Mouse (Mus musculus): ENCODE results near the gene Rbp3. TPM values are rescaled to one million over a fixed set of nuclear protein-coding genes. Genes with fewer than 3 reads are reported as not detected.

Rbp3 gene
- total and polyA plus RNA-seq, 2 experiments from 2014 or later = 0.16 to 0.29 TPM

DNA sequence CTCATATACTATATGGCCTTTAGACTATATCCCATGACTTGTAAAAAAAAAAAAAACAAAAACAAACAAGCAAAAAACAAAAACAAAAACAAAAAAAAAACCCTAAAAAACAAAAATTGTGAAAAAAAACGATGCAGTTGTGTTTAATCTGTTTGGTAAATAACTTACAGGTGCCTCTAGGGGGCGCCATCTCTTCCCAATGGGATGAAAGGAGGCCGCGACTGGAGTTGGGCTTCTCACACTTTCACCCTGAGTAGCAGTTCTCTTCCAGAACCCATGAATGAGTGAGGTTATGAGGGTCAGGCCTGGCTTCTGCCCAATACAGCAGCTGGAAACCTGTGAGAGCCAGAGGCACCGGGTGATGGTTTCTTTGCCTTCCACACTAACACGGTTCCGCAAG, 11.9 kb downstream of the Rbp3 start:
- TF ChIP-seq CTCF (IDR thresholded peaks at IDR 0.05; ENCODE audit: low read depth) = no peak
- Histone ChIP-seq H3K27me3 (ENCODE audit: insufficient read depth, low read length) (no peaks in the 10 kb centered on the region), H3K36me3 (ENCODE audit: insufficient read depth) (no peaks in the 10 kb centered on the region), H3K27ac (ENCODE audit: low read depth, low read length) (no peak overlapping the region), H3K9ac (no peak overlapping the region), H3K4me1 (ENCODE audit: insufficient read depth) (no peaks in the 10 kb centered on the region), H3K9me3 (ENCODE audit: low read length) (no peaks in the 10 kb centered on the region), H3K4me2 (ENCODE audit: low read depth) (no peak overlapping the region), H3K4me3 (ENCODE audit: low read depth, low read length) (no peak overlapping the region)
- ATAC-seq (no peak), DNase-seq (no peak)
- 69% methylated on average over 7 of the region's 7 CpGs for WGBS

DNA sequence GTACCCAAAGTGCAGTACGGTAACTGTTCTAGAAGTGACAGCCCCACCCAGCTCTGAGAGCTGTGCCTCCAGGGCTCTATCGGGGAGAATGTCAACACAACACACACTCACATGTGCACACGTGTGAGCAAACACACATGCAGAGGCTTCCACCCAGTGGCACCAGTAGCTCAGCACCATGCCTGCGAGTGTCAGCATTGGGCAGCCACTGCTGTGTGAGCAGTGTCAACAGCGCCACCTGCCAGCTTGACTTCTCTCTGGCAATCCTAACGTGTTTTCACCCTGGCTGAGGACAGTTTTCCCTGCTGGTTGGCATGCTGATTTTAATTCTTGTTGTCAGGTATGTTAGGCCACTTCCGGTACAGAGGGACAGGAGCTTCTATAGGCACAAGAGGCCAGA, 18.9 kb downstream of the Rbp3 start:
- peak; percentile 61 for TF ChIP-seq CTCF (IDR thresholded peaks at IDR 0.05; ENCODE audit: low read depth)
- Histone ChIP-seq H3K27me3 (ENCODE audit: insufficient read depth, low read length) (no peaks in the 10 kb centered on the region), H3K9ac (no peak overlapping the region), H3K36me3 (ENCODE audit: insufficient read depth) (no peaks in the 10 kb centered on the region), H3K27ac (ENCODE audit: low read depth, low read length) (no peak overlapping the region), H3K9me3 (ENCODE audit: low read length) (no peaks in the 10 kb centered on the region), H3K4me2 (ENCODE audit: low read depth) (no peak overlapping the region), H3K4me3 (ENCODE audit: low read depth, low read length) (no peak overlapping the region), H3K4me1 (ENCODE audit: insufficient read depth) (no peaks in the 10 kb centered on the region)
- DNase-seq (peak; percentile 19), ATAC-seq (peak; percentile 42; the same call in 1 of the 2 replicates)
- 48% methylated on average over 7 of the region's 7 CpGs for WGBS

DNA sequence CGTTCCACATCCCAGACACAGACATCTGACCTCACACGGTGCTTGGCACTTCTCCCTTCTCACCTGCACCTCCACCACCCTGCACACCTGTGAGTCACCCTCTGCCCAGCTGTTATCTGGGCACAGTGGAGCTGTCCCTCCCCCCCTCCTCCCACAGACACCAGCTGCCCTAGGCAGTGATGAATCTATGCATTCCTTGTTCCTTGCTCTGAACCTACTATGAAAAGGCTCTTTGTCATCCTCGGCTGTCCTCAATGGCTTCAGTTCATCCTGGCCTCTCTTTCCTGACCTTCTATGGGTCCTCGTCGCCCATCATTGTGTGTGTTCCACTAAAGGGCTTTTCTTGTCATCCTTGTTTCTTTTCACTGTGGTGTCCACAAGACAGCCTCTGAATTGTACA, 20.9 kb downstream of the Rbp3 start:
- 56% methylated on average over 5 of the region's 5 CpGs for WGBS
- ATAC-seq (peak; percentile 50), DNase-seq (no peak)
- Histone ChIP-seq H3K27me3 (ENCODE audit: insufficient read depth, low read length) (no peaks in the 10 kb centered on the region), H3K36me3 (ENCODE audit: insufficient read depth) (no peaks in the 10 kb centered on the region), H3K27ac (ENCODE audit: low read depth, low read length) (no peak overlapping the region), H3K9ac (no peak overlapping the region), H3K4me3 (ENCODE audit: low read depth, low read length) (no peak overlapping the region), H3K4me2 (ENCODE audit: low read depth) (no peak overlapping the region), H3K9me3 (ENCODE audit: low read length) (no peaks in the 10 kb centered on the region), H3K4me1 (ENCODE audit: insufficient read depth) (no peaks in the 10 kb centered on the region)
- no peak for TF ChIP-seq CTCF (IDR thresholded peaks at IDR 0.05; ENCODE audit: low read depth)

DNA sequence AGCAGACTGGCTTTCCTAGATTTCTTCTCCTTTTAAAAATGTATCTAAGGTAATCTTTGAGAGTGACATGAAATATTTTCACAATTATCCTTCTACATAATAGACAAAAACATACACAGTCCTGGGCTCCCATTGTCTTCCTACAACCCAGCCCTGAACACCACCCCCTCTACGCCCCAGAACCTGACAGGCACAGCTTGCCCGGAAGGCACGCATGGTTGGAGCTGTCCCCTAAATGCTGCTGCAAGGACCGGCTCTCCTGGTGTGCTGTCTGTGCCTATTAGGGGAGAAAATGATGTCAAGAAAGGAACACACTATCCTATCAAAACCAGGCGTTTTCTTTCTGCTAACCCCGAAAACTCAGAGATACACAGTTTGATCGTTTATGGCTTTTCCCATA, 23.9 kb downstream of the Rbp3 start:
- Histone ChIP-seq H3K9me3 (ENCODE audit: low read length) (no peaks in the 10 kb centered on the region), H3K4me2 (ENCODE audit: low read depth) (peak overlapping the region; percentile 78; the same call in 1 of the 2 replicates), H3K27ac (ENCODE audit: low read depth, low read length) (no peak overlapping the region), H3K36me3 (ENCODE audit: insufficient read depth) (no peaks in the 10 kb centered on the region), H3K9ac (no peak overlapping the region), H3K27me3 (ENCODE audit: insufficient read depth, low read length) (no peaks in the 10 kb centered on the region), H3K4me1 (ENCODE audit: insufficient read depth) (no peaks in the 10 kb centered on the region), H3K4me3 (ENCODE audit: low read depth, low read length) (no peak overlapping the region; the same call in none of the 2 replicates)
- DNase-seq (no peak), ATAC-seq (no peak)
- 39% methylated on average over 7 of the region's 7 CpGs for WGBS
- no peak for TF ChIP-seq CTCF (IDR thresholded peaks at IDR 0.05; ENCODE audit: low read depth)

DNA sequence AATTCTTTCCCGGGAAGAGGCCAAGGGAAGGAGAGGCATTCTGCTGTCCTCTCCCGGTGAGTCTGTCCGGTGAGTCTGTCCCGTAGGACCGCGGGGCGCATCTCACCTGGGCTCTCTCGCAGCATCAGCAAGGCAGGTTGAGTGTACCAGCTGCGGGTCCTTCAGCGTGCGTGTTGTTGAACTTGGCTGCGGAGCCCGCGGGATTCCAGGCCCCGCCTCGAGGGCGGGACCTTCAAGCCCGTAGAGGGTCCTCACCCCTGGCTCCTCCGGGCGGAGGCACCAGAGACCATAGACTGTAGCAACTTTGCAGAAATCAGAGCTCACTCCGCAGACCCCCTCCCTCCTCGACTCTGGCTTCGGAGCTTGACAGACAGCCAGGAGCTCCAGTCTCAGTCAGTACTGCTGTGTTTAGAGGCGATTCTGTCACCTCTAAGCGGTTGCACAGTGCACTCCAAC, 24.8 kb downstream of the Rbp3 start, which contains the start of gene Zfp488:
Gene Zfp488 (minus strand): TSS at position 161 of the 456 bp plus-strand sequence.
- H3K36me3 ChIP-seq (ENCODE audit: insufficient read depth) = no peaks in the 10 kb centered on the region
- H3K4me1 ChIP-seq (ENCODE audit: insufficient read depth) = no peaks in the 10 kb centered on the region
- ATAC-seq (peak; percentile 71), DNase-seq (peak; percentile 36)
- H3K27ac ChIP-seq (ENCODE audit: low read depth, low read length) = no peak within 1 kb of the TSS
- no peak for TF ChIP-seq CTCF (IDR thresholded peaks at IDR 0.05; ENCODE audit: low read depth)
- H3K4me2 ChIP-seq (ENCODE audit: low read depth) = peak within 1 kb of the TSS; percentile 78
- no peaks in the 10 kb centered on the region for H3K9me3 ChIP-seq (ENCODE audit: low read length)
- H3K9ac ChIP-seq = peak within 1 kb of the TSS; percentile 35; the same call in 1 of the 2 replicates
- H3K27me3 ChIP-seq (ENCODE audit: insufficient read depth, low read length) = no peaks in the 10 kb centered on the region
- 4% methylated on average over 25 of the region's 25 CpGs for WGBS
- H3K4me3 ChIP-seq (ENCODE audit: low read depth, low read length) = peak within 1 kb of the TSS; percentile 35

DNA sequence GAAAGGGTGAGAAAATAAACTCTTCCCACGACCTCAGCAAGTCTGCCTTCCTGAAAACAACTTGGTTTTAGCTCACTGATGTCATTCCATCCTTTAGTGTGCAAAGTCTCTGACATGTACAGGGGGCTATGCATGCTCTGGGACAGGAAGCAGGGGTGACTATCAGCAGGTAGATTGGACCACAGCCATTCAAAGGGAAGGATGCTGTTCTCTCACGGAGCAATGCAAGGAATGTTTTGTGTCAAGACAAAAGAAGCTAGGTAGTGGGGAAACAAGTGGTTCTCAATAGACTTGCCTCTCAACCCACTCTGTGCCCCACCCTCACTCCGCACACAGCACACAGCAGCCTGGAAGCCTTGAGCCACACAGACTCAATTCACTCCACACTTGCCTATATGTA, 35.4 kb downstream of the Rbp3 start:
- Histone ChIP-seq H3K36me3 (ENCODE audit: insufficient read depth) (no peaks in the 10 kb centered on the region), H3K9me3 (ENCODE audit: low read length) (no peaks in the 10 kb centered on the region), H3K9ac (no peak overlapping the region), H3K27ac (ENCODE audit: low read depth, low read length) (no peak overlapping the region), H3K4me3 (ENCODE audit: low read depth, low read length) (no peak overlapping the region), H3K27me3 (ENCODE audit: insufficient read depth, low read length) (no peaks in the 10 kb centered on the region), H3K4me2 (ENCODE audit: low read depth) (no peak overlapping the region), H3K4me1 (ENCODE audit: insufficient read depth) (no peaks in the 10 kb centered on the region)
- TF ChIP-seq CTCF (IDR thresholded peaks at IDR 0.05; ENCODE audit: low read depth) = no peak
- WGBS = 33% methylated on average over 3 of the region's 3 CpGs
- ATAC-seq = no peak
- DNase-seq = no peak

DNA sequence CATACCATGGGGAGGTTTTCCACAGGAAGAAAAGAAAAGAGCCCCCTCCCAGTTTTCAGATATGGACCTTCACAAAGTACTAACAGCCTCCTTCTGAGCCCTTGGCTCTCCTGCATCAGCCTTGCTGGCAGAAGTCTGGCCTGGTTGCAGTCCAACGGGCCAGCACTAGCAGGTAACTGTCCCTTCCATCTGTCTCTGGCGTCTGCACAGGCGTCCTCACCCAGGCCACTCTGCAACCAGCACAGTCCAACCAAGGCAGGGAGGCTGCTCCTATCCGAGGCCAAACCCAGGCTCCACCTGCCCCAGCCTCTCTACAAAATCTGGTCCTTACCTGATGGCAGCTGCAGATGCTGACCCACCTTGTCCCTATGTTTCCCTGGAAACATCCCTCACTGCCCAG, 38.2 kb downstream of the Rbp3 start:
- WGBS = 82% methylated on average over 4 of the region's 4 CpGs
- Histone ChIP-seq H3K9ac (no peak overlapping the region), H3K4me3 (ENCODE audit: low read depth, low read length) (no peak overlapping the region), H3K4me1 (ENCODE audit: insufficient read depth) (no peaks in the 10 kb centered on the region), H3K27ac (ENCODE audit: low read depth, low read length) (no peak overlapping the region), H3K27me3 (ENCODE audit: insufficient read depth, low read length) (no peaks in the 10 kb centered on the region), H3K36me3 (ENCODE audit: insufficient read depth) (no peaks in the 10 kb centered on the region), H3K9me3 (ENCODE audit: low read length) (no peaks in the 10 kb centered on the region), H3K4me2 (ENCODE audit: low read depth) (no peak overlapping the region)
- no peak for ATAC-seq
- no peak for TF ChIP-seq CTCF (IDR thresholded peaks at IDR 0.05; ENCODE audit: low read depth)
- no peak for DNase-seq

All from forebrain, postnatal 0 days (tissue).